Mouse (Mus musculus): ENCODE measurements at regions not wholly inside any gene's neighbourhood (a gene's known extent, or its start where the extent isn't known, plus 50 kb on each side); places are given as distances from the start of the nearest gene placed in this dataset.

GRCm38 (mm10) chr8:90492521-90493225 is 144.5 kb upstream of the Tox3 start:
- no peak overlapping the region for H3K4me3 ChIP-seq
- intact Hi-C loops (cut with DNase I), result no loop called here
- no peak for DNase-seq (ENCODE audit: extremely low spot score in 1 of 2, low spot score in 2 of 2)
- no peak overlapping the region for H3K27ac ChIP-seq
- no peak for TF ChIP-seq CTCF (IDR thresholded peaks at IDR 0.05)

- intact Hi-C loops (cut with DNase I), result no loop called here
- no peak for TF ChIP-seq CTCF (IDR thresholded peaks at IDR 0.05)
- DNase-seq (ENCODE audit: extremely low spot score in 1 of 2, low spot score in 2 of 2), result no peak
- Histone ChIP-seq H3K4me3 (no peak overlapping the region), H3K27ac (0 out of 2 replicates have a peak overlapping the region, but pooled peaks have one; percentile 51)
These were observed 143.5 kb upstream of the Tox3 start for GRCm38 (mm10) chr8:90491691-90492090.

GRCm38 (mm10) chr8:90490734-90491441 is 142.7 kb upstream of the Tox3 start:
- no peak for TF ChIP-seq CTCF (IDR thresholded peaks at IDR 0.05)
- Histone ChIP-seq H3K27ac (peak overlapping the region; percentile 51; the same call in 1 of the 2 replicates), H3K4me3 (no peak overlapping the region)
- DNase-seq (ENCODE audit: extremely low spot score in 1 of 2, low spot score in 2 of 2), result no peak
- intact Hi-C loops (cut with DNase I), result no loop called here

DNA sequence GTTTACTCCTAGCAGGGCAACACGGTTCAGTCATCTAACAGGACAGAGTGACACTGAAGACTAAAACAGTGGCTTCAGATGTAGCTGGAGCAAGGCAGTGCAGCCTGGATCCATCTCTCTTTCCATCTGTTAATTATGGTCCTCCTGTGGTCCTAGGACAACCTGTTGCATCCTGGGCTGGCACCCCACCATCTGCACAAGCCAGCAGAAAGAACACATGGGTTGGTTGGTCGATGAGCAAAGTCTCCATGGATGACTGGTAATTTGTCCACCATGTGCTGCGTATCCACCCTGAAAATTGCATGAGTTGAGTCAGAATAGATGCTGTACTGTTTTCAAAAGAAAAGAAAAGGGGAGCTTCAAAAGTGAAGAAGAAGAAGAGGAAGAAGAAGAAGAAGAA is 138.4 kb upstream of the Tox3 start:
- intact Hi-C loops (cut with DNase I), result no loop called here
- Histone ChIP-seq H3K27ac (no peak overlapping the region), H3K4me3 (no peak overlapping the region)
- TF ChIP-seq CTCF (IDR thresholded peaks at IDR 0.05), result no peak
- no peak for DNase-seq (ENCODE audit: extremely low spot score in 1 of 2, low spot score in 2 of 2)

DNA sequence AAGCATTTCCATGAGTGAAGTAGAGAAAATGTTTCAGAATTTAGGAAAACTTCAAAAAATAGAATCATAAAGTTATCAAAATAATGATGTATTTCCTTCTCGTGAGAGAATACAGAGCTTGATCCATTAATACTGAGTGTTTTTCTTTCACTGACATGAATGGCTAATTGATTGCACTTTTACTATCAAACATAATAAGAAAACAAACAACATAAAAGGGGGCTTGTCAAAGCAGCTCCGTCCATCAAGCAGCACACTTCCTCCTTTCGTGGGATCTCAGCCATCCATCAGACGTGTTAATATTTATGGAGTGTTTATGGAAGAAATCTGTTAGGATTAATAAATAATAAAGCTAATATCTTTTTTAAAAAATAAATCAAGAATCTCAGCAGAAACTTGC is 130.0 kb upstream of the Tox3 start:
- intact Hi-C loops (cut with DNase I), result no loop called here
- no peak for DNase-seq (ENCODE audit: extremely low spot score in 1 of 2, low spot score in 2 of 2)
- no peak overlapping the region for H3K4me3 ChIP-seq
- H3K27ac ChIP-seq, result no peak overlapping the region
- no peak for TF ChIP-seq CTCF (IDR thresholded peaks at IDR 0.05)

GRCm38 (mm10) chr8:90474066-90474465 is 125.9 kb upstream of the Tox3 start:
- no peak for DNase-seq (ENCODE audit: extremely low spot score in 1 of 2, low spot score in 2 of 2)
- H3K4me3 ChIP-seq, result no peak overlapping the region
- no peak overlapping the region for H3K27ac ChIP-seq
- intact Hi-C loops (cut with DNase I), result no loop called here
- no peak for TF ChIP-seq CTCF (IDR thresholded peaks at IDR 0.05)

- intact Hi-C loops (cut with DNase I), result no loop called here
- DNase-seq (ENCODE audit: extremely low spot score in 1 of 2, low spot score in 2 of 2), result no peak
- no peak overlapping the region for H3K4me3 ChIP-seq
- H3K27ac ChIP-seq, result no peak overlapping the region
- TF ChIP-seq CTCF (IDR thresholded peaks at IDR 0.05), result no peak
These were observed 122.7 kb upstream of the Tox3 start for GRCm38 (mm10) chr8:90470826-90471225.

DNA sequence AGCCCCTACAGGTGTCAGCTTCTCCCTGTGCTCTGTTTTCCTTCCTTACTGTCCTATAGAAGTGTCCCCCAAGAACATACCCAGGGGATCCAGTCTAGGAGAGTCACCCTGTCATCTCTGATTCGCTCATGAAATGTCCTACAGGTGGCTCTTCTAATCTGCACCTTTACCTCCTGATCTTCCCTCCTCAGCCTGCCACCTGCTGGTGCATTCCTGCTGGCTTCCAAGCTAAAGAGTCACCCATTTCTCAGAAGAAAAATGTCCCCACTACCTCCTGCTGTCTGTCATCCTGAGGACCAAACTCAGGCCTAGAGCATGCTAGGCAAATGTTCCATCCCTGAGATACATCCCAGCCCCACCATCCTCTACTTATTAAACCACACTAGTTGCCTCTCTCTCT is 115.6 kb upstream of the Tox3 start:
- intact Hi-C loops (cut with DNase I), result no loop called here
- Histone ChIP-seq H3K4me3 (no peak overlapping the region), H3K27ac (no peak overlapping the region)
- TF ChIP-seq CTCF (IDR thresholded peaks at IDR 0.05), result peak; percentile 33
- no peak for DNase-seq (ENCODE audit: extremely low spot score in 1 of 2, low spot score in 2 of 2)

DNA sequence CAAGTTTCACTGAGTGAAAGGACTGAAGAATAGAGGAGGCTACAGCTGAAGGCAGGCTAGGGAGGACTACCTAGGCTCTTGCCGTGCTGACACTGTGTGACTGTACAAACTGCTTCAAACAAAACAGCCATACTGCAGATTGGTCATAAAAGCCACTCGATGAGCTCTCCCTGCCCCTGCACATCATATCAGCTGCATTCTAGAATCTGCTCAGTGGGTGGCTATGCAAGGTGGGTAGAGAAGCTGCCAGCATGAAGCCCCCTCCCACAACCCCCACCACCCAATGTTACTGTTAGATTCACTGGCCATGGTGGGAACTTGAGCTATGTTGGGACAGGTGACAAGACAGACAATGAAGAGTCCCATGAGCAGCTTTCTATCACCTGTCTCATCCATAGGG is 107.2 kb upstream of the Tox3 start:
- intact Hi-C loops (cut with DNase I), result no loop called here
- Histone ChIP-seq H3K27ac (no peak overlapping the region), H3K4me3 (no peak overlapping the region)
- no peak for DNase-seq (ENCODE audit: extremely low spot score in 1 of 2, low spot score in 2 of 2)
- TF ChIP-seq CTCF (IDR thresholded peaks at IDR 0.05), result no peak

- intact Hi-C loops (cut with DNase I), result loop anchor here (5.0 kb wide), 1 partner anchor 43 kb away; no protein-coding TSS in a partner anchor
- no peak for DNase-seq (ENCODE audit: extremely low spot score in 1 of 2, low spot score in 2 of 2)
- Histone ChIP-seq H3K27ac (peak overlapping the region; percentile 83), H3K4me3 (no peak overlapping the region)
- TF ChIP-seq CTCF (IDR thresholded peaks at IDR 0.05), result no peak
These were observed 106.0 kb upstream of the Tox3 start for GRCm38 (mm10) chr8:90454130-90454529.

DNA sequence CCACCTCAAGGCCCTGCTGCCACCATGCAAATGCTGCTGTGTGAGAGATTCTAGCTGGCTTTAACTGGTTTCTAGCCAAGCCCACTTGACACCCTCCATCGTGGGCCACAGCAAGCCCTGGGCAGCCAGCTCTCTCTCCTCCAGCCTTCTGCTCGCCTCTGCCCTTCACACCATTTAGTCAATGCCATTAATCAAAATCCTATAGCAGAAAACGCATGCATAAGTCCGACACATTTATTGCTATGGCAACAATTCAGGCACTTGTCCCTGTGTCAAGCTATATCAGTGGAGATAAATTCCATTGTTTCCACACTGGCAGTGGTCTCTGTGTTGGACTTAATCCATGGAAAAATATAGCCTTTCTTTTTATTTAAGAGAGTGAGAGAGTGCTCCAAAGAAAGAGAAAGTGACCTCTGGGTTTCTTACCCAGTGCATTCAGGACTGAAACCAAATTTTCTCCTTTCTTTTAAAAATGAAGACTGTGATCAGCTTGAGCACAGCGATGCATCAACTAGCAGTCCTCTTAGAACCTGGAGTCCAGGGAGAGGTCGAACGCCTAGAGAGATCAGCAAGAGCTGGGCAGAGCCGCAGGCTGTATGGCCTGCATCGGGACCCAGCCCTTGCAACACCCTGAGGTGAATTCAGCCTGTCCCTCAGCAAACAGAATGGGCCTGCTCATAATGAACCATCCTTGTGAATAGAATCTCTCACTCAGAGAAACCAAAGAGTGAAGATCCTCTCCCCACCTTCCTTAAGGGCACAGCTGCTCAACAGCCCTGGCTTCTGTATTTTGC is 93.1 kb upstream of the Tox3 start:
- no peak overlapping the region for H3K27ac ChIP-seq
- no peak overlapping the region for H3K4me3 ChIP-seq
- intact Hi-C loops (cut with DNase I), result no loop called here

DNA sequence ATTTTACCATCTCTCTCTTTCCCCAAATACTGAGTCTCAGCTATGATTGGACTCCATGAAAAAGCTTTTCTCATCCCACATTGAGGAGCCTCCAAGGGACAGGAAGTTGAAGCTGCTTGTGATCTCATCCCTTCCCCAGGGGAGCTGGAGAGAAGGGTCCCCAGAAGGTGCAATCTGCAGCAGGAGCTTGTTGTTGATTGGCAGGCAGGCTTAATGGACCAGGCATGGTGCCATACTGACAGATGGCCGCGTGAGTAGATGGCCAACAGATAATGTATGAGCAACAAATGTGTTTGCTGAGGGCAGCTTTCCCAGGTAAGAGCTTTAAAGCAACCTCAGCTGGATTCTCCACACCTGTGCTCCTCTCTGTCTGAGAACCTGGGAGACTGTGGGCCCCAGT is 65.9 kb upstream of the Tox3 start:
- no peak for DNase-seq (ENCODE audit: extremely low spot score in 1 of 2, low spot score in 2 of 2)
- no peak for TF ChIP-seq CTCF (IDR thresholded peaks at IDR 0.05)
- no peak overlapping the region for H3K4me3 ChIP-seq

More for the DNA sequence above, 93.1 kb upstream of the Tox3 start:
- no peak for TF ChIP-seq CTCF (IDR thresholded peaks at IDR 0.05)
- no peak for DNase-seq (ENCODE audit: extremely low spot score in 1 of 2, low spot score in 2 of 2)

More for the DNA sequence above, 65.9 kb upstream of the Tox3 start:
- H3K27ac ChIP-seq, result no peak overlapping the region
- intact Hi-C loops (cut with DNase I), result no loop called here
